ENCODE assay signal across 8 mouse cellular contexts in genomic region chr6:141381473-141381872, GRCm38 (mm10).
DNase-seq lines count a peak whose midpoint lies in the region; ATAC-seq and TF ChIP-seq lines count a peak whose summit lies in the region.

No protein-coding gene starts in this region.

- peak; percentile 21 for DNase-seq in kidney, adult 2 months
- DNase-seq in kidney, adult 18-20 months: no peak
- peak; percentile 30 for DNase-seq in heart, postnatal 4 days
- no peak for DNase-seq in thymus, postnatal 4 days
- DNase-seq in layer of hippocampus, adult 2 months (ENCODE audit: low spot score in 2 of 2): no peak
- DNase-seq in gastrocnemius, postnatal 36 days: no peak

- H3K36me3 ChIP-seq in kidney, adult 2 months (ENCODE audit: control insufficient read depth, insufficient read depth, low read length): no peaks in the 10 kb centered on the region
- no peaks in the 10 kb centered on the region for H3K36me3 ChIP-seq in limb, embryonic 15.5 days
- H3K36me3 ChIP-seq in neural tube, embryonic 14.5 days (ENCODE audit: control insufficient read depth, insufficient read depth, low read length): no peaks in the 10 kb centered on the region

- 19% methylated on average over 8 of the region's 8 CpGs for WGBS in kidney, adult 2 months
- WGBS in limb, embryonic 15.5 days: 18% methylated on average over 8 of the region's 8 CpGs
- WGBS in neural tube, embryonic 14.5 days: 41% methylated on average over 8 of the region's 8 CpGs

- intact Hi-C loops in gastrocnemius, postnatal 36 days (cut with DNase I): no loop called here

- no peak for TF ChIP-seq CTCF in kidney, adult 2 months (conservative IDR thresholded peaks at IDR 0.05; ENCODE audit: insufficient read depth, insufficient read length, low read depth, low read length)
- TF ChIP-seq CTCF in layer of hippocampus, adult 2 months (conservative IDR thresholded peaks at IDR 0.05): no peak

- 0 out of 2 replicates have a peak overlapping the region, but pooled peaks have one; percentile 12 for H3K4me2 ChIP-seq in limb, embryonic 15.5 days
- H3K4me2 ChIP-seq in neural tube, embryonic 14.5 days (ENCODE audit: low read depth, low read length): no peak overlapping the region

- H3K27me3 ChIP-seq in kidney, adult 2 months (replicated peaks; ENCODE audit: control insufficient read depth, insufficient read depth, low read length): no peaks in the 10 kb centered on the region
- no peaks in the 10 kb centered on the region for H3K27me3 ChIP-seq in limb, embryonic 15.5 days
- H3K27me3 ChIP-seq in neural tube, embryonic 14.5 days (ENCODE audit: control insufficient read depth, insufficient read depth, low read length): no peaks in the 10 kb centered on the region

- peak overlapping the region; percentile 79 for H3K27ac ChIP-seq in kidney, adult 2 months (ENCODE audit: insufficient read depth, low read depth, low read length)
- H3K27ac ChIP-seq in limb, embryonic 15.5 days: peak overlapping the region; percentile 57
- no peak overlapping the region for H3K27ac ChIP-seq in neural tube, embryonic 14.5 days (ENCODE audit: low read depth, low read length)
- no peak overlapping the region for H3K27ac ChIP-seq in layer of hippocampus, adult 2 months

- ATAC-seq in limb, embryonic 15.5 days (ENCODE audit: insufficient number of reproducible peaks, low FRiP score, low TSS enrichment, low read depth): peak; percentile 79
- ATAC-seq in neural tube, embryonic 14.5 days (ENCODE audit: low read depth): peak; percentile 57

- H3K4me3 ChIP-seq in kidney, adult 2 months (ENCODE audit: insufficient read depth, low read depth, low read length): no peak overlapping the region
- H3K4me3 ChIP-seq in limb, embryonic 15.5 days: no peak overlapping the region
- H3K4me3 ChIP-seq in neural tube, embryonic 14.5 days (ENCODE audit: low read depth, low read length): no peak overlapping the region
- no peak overlapping the region for H3K4me3 ChIP-seq in layer of hippocampus, adult 2 months

- H3K4me1 ChIP-seq in kidney, adult 2 months (ENCODE audit: control insufficient read depth, insufficient read depth, low read length): no peaks in the 10 kb centered on the region
- H3K4me1 ChIP-seq in limb, embryonic 15.5 days: peaks cover 30% of the 10 kb centered on the region
- H3K4me1 ChIP-seq in neural tube, embryonic 14.5 days (ENCODE audit: control insufficient read depth, insufficient read depth, low read length): no peaks in the 10 kb centered on the region

- no peak for TF ChIP-seq POLR2A in kidney, adult 2 months (IDR thresholded peaks at IDR 0.05; ENCODE audit: low read depth, low read length)

- no peaks in the 10 kb centered on the region for H3K9me3 ChIP-seq in limb, embryonic 15.5 days
- H3K9me3 ChIP-seq in neural tube, embryonic 14.5 days (ENCODE audit: control insufficient read depth, low read length): no peaks in the 10 kb centered on the region

- H3K9ac ChIP-seq in limb, embryonic 15.5 days: no peak overlapping the region
- H3K9ac ChIP-seq in neural tube, embryonic 14.5 days (replicated peaks; ENCODE audit: low read depth, low read length): no peak overlapping the region

Comparison
In these comparisons a context has a peak if more than half of its experiments do, and no peak if none do; other contexts are left out.
1. DNase-seq: peak in kidney, adult 2 months (single experiment) and heart, postnatal 4 days (single experiment); none in kidney, adult 18-20 months (single experiment), thymus, postnatal 4 days (single experiment), layer of hippocampus, adult 2 months (0 of 2) and gastrocnemius, postnatal 36 days (0 of 2).
2. H3K27ac ChIP-seq: peak in kidney, adult 2 months (single experiment) and limb, embryonic 15.5 days (single experiment); none in neural tube, embryonic 14.5 days (single experiment) and layer of hippocampus, adult 2 months (single experiment).